Mouse (Mus musculus) CH12.LX (cell line): ENCODE measurements at regions not wholly inside any gene's neighbourhood (a gene's known extent, or its start where the extent isn't known, plus 50 kb on each side); places are given as distances from the start of the nearest gene placed in this dataset.
A peak's percentile ranks its signal among the peaks of the same experiment; 100 is the strongest.

Source experiments
- DNase-seq: peaks from one replicate; pipeline ENCODE4 v3.0.0-alpha.2; 2013; ENCODE audit errors: extremely low read depth
- H3K27ac ChIP-seq: 2 replicates; pipeline ENCODE4 v1.5.1; 2012; ENCODE audit warnings: low read depth, mild to moderate bottlenecking, control low read depth, moderate library complexity; ENCODE audit not compliant: insufficient read depth
- H3K27me3 ChIP-seq: replicated peaks from 2 replicates; pipeline ENCODE3; 2012; ENCODE audit warnings: inconsistent platforms
- H3K36me3 ChIP-seq, 2 experiments: replicated peaks in 1 of 2; 2 replicates each; pipeline versions ENCODE3 to v1.6.1; 2012; ENCODE audit warnings: inconsistent platforms in 1 of 2, low read length in 1 of 2, mild to moderate bottlenecking in 1 of 2, mixed read lengths in 1 of 2, moderate library complexity in 1 of 2; ENCODE audit not compliant: control insufficient read depth in 1 of 2, insufficient read depth in 1 of 2
- H3K4me1 ChIP-seq, 2 experiments: 2 replicates each; pipeline ENCODE4 v1.6.1; 2012; ENCODE audit warnings: inconsistent platforms in 1 of 2, moderate library complexity in 1 of 2; ENCODE audit not compliant: insufficient read depth in 2 of 2, control insufficient read depth in 1 of 2
- H3K4me2 ChIP-seq: 2 replicates; pipeline ENCODE4 v1.6.1; 2012; ENCODE audit warnings: low read depth, mild to moderate bottlenecking, control low read depth; ENCODE audit not compliant: poor library complexity, insufficient read depth, severe bottlenecking
- H3K4me3 ChIP-seq, 3 experiments: fragments of 150-350 bp in 1 of 3; sonication (generic) in 1 of 3; replicated peaks in 1 of 3; 2 replicates each; pipeline versions ENCODE3 to v1.5.1; 2011 to 2012; ENCODE audit warnings: low read depth in 2 of 3, low read length in 2 of 3, mild to moderate bottlenecking in 2 of 3, moderate library complexity in 2 of 3, control low read depth in 1 of 3, improper control_type of control experiment in 1 of 3, inconsistent platforms in 1 of 3, mixed read lengths in 1 of 3; ENCODE audit not compliant: poor library complexity in 1 of 3
- H3K79me2 ChIP-seq: replicated peaks from 2 replicates; pipeline ENCODE4 v1.6.1; 2012; ENCODE audit warnings: mild to moderate bottlenecking, moderate library complexity; ENCODE audit not compliant: control insufficient read depth, poor library complexity, insufficient read depth, severe bottlenecking; ENCODE audit errors: extremely low read depth
- H3K9ac ChIP-seq: 2 replicates; pipeline ENCODE4 v1.6.1; 2012; ENCODE audit warnings: low read depth, mild to moderate bottlenecking, control low read depth, moderate library complexity; ENCODE audit not compliant: insufficient read depth
- H3K9me3 ChIP-seq: replicated peaks from 2 replicates; pipeline ENCODE3; 2012; ENCODE audit warnings: low read length, inconsistent platforms, mixed read lengths
- BHLHE40 ChIP-seq: IDR thresholded peaks from 2 replicates; pipeline ENCODE4 v1.6.1; 2011; ENCODE audit warnings: mild to moderate bottlenecking, low read depth, low read length, improper control_type of control experiment
- CHD2 ChIP-seq: IDR thresholded peaks from 2 replicates; pipeline ENCODE4 v1.6.1; 2011; ENCODE audit warnings: low read length, improper control_type of control experiment
- E2F4 ChIP-seq: IDR thresholded peaks from 2 replicates; pipeline ENCODE4 v1.6.1; 2011; ENCODE audit warnings: low read depth, low read length, improper control_type of control experiment; ENCODE audit not compliant: insufficient replicate concordance
- ETS1 ChIP-seq: conservative IDR thresholded peaks from 2 replicates; pipeline ENCODE4 v1.6.1; 2012; ENCODE audit warnings: low read depth, mild to moderate bottlenecking, inconsistent platforms, low read length, improper control_type of control experiment, moderate library complexity
- IRF4 ChIP-seq: IDR thresholded peaks from 2 replicates; pipeline ENCODE4 v1.6.1; 2014; ENCODE audit warnings: low read depth, mild to moderate bottlenecking, inconsistent platforms, low read length, improper control_type of control experiment
- MEF2A ChIP-seq: IDR thresholded peaks from 2 replicates; pipeline ENCODE4 v1.6.1; 2014; ENCODE audit warnings: low read depth, mild to moderate bottlenecking, inconsistent platforms, low read length, improper control_type of control experiment, borderline replicate concordance
- MXI1 ChIP-seq: IDR thresholded peaks from 2 replicates; pipeline ENCODE4 v1.6.1; 2011; ENCODE audit warnings: mild to moderate bottlenecking, low read depth, low read length, improper control_type of control experiment
- MYC ChIP-seq: IDR thresholded peaks from 2 replicates; pipeline ENCODE4 v1.6.1; 2011; ENCODE audit warnings: low read depth, mild to moderate bottlenecking, improper control_type of control experiment, low read length
- PAX5 ChIP-seq: IDR thresholded peaks from 2 replicates; pipeline ENCODE4 v1.6.1; 2012; ENCODE audit warnings: low read length, inconsistent platforms, mixed read lengths
- POLR2AphosphoS2 ChIP-seq: IDR thresholded peaks from 2 replicates; pipeline ENCODE4 v1.6.1; 2011; ENCODE audit warnings: low read depth, low read length, improper control_type of control experiment
- RAD21 ChIP-seq: IDR thresholded peaks from 2 replicates; pipeline ENCODE4 v1.6.1; 2011; ENCODE audit warnings: low read depth, mild to moderate bottlenecking, low read length, improper control_type of control experiment, moderate library complexity
- TCF12 ChIP-seq: IDR thresholded peaks from 2 replicates; pipeline ENCODE4 v1.6.1; 2014; ENCODE audit warnings: low read depth, mild to moderate bottlenecking, inconsistent platforms, low read length, improper control_type of control experiment
- USF2 ChIP-seq: conservative IDR thresholded peaks from 2 replicates; pipeline ENCODE4 v1.6.1; 2011; ENCODE audit warnings: low read depth, low read length, improper control_type of control experiment
- dilution Hi-C: fragments of 300-500 bp; cut with MboI; formaldehyde crosslinking; loops from 2 replicates; pipeline ENCODE4 v1.14.3; 2020; ENCODE audit warnings: low sequenced_read_pairs; ENCODE audit not compliant: extremely low pct_unique_long_range_greater_than_20kb, extremely low pct_ligation_motif_present
- in situ Hi-C: fragments of 300-500 bp; cut with MboI; formaldehyde crosslinking; loops from 3 replicates; pipeline ENCODE4 v1.14.3; 2019; ENCODE audit warnings: low sequenced_read_pairs, low pct_ligation_motif_present, low pct_unique_long_range_greater_than_20kb, mixed read lengths

- dilution Hi-C loops (no loop called here), in situ Hi-C loops (no loop called here)
- no peak overlapping the region for H3K4me3 ChIP-seq
- no peak for TF ChIP-seq MEF2A
- no peak for TF ChIP-seq E2F4
- TF ChIP-seq MXI1: no peak
- no peak for TF ChIP-seq POLR2AphosphoS2
- no peak for TF ChIP-seq USF2
- TF ChIP-seq IRF4: no peak
- no peak for TF ChIP-seq ETS1
- no peak for TF ChIP-seq PAX5
- TF ChIP-seq RAD21: no peak
- no peak for TF ChIP-seq MYC
- no peak for TF ChIP-seq CHD2
- no peak overlapping the region for H3K9ac ChIP-seq
- no peaks in the 10 kb centered on the region for H3K36me3 ChIP-seq
- no peak for DNase-seq
- no peaks in the 10 kb centered on the region for H3K79me2 ChIP-seq
- no peaks in the 10 kb centered on the region for H3K9me3 ChIP-seq
- 0 out of 4 replicates have a peak, but pooled peaks cover 0 to 3% of the 10 kb centered on the region in 2 experiments for H3K4me1 ChIP-seq
- H3K27me3 ChIP-seq: no peaks in the 10 kb centered on the region
- H3K27ac ChIP-seq: no peak overlapping the region
- H3K4me2 ChIP-seq: no peak overlapping the region
Measured at GRCm38 (mm10) chr5:22415957-22416356, 71.5 kb upstream of the Reln start.

- no peak overlapping the region for H3K27ac ChIP-seq
- no peak for DNase-seq
- H3K79me2 ChIP-seq: no peaks in the 10 kb centered on the region
- no peak overlapping the region for H3K4me3 ChIP-seq
- dilution Hi-C loops (no loop called here), in situ Hi-C loops (no loop called here)
- H3K9ac ChIP-seq: no peak overlapping the region
- H3K27me3 ChIP-seq: no peaks in the 10 kb centered on the region
- TF ChIP-seq BHLHE40 (peak; percentile 81), TCF12 (no peak)
- H3K9me3 ChIP-seq: no peaks in the 10 kb centered on the region
- H3K4me2 ChIP-seq: no peak overlapping the region
- no peaks in the 10 kb centered on the region for H3K36me3 ChIP-seq
- no peaks in the 10 kb centered on the region; a peak in 1 of 4 replicates for H3K4me1 ChIP-seq
Measured at GRCm38 (mm10) chr5:22399134-22399533, 54.6 kb upstream of the Reln start.
